Mouse (Mus musculus) heart, adult 8-10 months (tissue): ENCODE measurements around the gene Bcl10. TPM values are rescaled to one million over a fixed set of nuclear protein-coding genes. Genes with fewer than 3 reads are reported as not detected.
"Not testable (repeated sequence)": the region's sequence is repeated elsewhere in the genome, so short reads cannot be mapped to it uniquely, and the experiment has no call there.

ENCODE experiments used
- DNase-seq: peaks from one replicate; pipeline ENCODE4 v3.0.0; 2022; ENCODE audit warnings: low spot score
- total RNA-seq, 4 experiments: library from RNA; stranded (reverse); gene quantifications; 2 replicates each; pipeline ENCODE4 v1.2.4; 2022

Gene Bcl10
- total RNA-seq, 4 experiments from 2014 or later: 14.9 to 17.6 (median 16.5) TPM

DNA sequence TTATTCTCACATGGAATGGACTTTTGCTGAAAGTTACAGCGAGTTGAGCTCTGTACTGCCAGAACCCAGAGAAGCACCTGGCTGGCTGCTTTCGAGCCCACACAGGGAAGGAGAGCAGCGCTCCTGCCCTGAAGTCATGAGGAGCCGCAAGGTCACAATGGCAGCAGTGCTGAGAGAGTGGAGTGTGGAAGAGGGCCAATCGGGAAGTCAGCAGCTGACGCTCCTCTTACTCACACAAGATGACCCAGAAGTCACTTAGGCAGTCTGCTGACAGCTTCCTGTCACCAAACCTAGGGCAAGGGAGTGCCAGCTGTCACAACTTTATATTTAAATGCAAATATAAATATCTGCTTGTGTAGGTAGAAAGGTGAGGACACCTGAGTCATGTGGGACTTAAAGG, 9.3 kb upstream of the Bcl10 start:
- no peak for DNase-seq

DNA sequence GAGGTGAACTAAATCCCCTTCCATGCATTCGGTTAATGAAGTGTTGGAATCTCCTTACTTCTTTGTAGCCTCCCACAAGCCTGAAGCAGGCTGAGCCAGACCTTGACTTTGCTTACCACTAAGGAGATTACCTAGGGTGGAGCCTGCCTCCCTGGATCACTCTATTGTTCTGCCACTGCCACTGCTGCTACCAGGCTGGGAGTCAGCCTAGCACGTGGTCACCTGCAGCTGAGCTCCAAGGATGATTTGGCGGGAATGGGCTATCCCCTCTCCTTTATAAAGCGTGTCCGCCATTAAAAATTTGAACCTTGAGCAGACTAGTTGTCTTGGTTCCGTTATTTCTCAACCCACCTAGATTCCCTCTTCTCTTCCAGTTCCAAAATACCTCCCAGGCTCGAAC, 8.7 kb upstream of the Bcl10 start:
- not testable (repeated sequence) for DNase-seq

DNA sequence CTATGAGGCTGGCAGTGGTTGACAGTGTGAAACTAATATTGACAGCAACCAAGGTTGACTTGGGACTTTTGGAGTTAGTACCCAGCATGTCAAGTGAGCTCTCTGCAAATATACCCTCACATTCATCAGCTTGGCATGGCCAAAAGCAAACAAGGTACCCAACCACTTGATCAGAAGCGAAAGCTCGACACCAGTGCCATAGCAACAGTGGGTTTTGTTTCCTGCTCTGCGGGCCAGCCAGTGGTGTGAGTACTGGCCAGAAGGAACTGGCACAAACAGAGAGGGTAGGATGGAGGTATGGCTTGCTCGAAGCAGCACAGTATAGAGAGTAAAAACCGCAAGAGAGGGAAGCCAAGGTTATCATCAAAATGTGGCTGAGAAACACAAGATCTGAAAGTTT, 6.2 kb upstream of the Bcl10 start:
- no peak for DNase-seq

DNA sequence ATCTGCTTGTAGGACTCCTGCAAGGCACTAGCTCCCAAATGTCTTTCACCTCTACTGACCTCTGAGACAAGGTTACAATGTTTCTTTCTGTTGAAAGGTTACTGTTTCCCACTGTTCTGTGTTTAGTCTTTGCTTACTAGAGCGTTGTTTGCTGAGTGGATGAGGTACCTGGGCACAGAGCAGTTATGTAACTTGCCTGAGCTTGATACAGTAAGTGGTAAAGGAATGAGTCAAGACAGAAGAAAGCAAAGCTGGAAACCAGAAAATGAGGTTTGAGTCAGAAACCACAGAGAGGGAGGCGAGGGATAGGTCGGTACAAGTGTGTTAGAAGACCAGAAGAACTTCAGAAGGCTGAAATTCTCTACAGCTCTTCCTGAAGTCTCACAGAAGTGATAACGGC, 5.8 kb upstream of the Bcl10 start:
- no peak for DNase-seq

DNA sequence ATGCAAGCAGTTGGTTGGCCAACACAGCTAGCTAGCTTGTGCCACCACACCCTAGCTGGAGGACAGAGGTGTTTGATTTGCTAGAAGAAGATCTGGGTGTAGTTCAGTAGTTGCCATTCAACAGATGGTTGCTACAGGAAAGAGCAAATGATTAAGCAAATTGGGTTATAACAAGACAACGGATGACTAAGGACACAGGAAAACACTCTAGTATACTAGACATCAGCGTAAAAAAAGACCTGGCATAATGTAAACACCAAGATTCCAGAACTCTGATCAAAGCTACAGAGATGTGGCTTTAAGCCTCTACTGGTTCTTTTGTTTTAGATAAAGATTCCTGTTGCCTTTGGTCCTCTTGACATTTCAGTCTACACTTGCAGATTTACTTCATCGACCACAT, 367 bp downstream of the Bcl10 start:
- no peak for DNase-seq

DNA sequence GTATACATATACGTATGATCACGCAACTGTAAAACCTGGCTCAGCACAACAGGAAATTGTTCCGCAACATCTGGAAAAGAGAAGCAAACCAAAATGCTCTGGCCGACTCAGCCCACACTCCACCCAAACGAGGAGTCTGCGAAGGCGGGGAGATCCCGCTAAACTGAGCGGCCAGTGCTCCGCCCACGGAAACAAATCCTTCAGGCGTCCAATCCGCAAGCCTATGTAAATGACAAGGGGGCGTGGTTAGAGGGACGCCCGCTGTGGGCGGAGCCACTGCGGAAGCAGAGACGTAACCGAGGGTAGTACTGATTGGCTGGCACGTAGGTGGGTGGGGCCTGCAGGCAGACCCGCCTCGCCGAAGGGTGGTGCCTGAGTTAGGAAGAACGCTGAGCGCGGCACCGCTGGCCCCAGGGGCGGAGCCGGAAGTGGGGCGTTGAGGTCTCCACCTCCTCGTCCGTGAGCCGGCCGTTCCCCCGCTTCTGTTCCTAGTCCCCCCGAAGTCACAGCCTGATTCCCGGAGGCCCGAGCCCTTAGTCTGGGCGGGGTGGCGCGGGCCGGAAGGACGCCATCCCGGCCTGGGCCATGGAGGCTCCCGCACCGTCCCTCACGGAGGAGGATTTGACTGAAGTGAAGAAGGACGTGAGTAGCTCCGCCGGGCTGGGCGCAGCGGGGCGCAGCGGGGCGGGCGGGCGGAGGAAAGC, 1.4 kb downstream of the Bcl10 start:
- peak; percentile 98 for DNase-seq

DNA sequence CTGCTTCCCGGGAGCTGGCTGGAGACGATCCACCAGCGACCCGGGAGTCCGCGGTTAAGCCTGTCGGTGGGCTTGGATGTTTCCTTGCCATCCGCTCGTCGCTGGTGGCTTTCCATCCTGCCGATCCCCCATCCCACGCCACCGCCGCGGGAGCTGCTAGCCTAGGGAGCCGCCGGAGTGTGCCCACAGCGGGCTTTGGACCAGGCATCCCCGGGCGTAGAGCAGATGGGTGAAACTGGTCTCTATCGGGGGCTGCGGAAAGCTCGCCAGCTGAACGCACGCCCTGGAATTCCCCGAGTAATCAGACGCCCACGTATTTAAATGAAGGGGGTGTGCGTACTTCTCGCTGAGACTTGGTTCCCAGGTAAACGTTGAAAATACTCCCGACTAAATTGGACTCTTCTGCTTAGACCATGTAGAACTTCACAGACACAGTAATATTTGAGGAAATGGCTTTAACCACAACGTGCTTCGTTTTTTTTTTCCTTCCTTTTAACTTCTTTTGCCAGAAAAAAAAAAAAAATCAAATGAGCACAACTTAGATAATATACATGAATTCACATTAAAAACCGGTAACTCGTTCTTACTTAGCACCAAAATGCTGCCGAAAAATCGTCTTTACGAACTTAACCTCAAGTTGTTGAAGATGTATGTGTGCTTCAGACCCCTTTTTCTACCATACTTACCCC, 2.2 kb downstream of the Bcl10 start:
- peak; percentile 45 for DNase-seq

DNA sequence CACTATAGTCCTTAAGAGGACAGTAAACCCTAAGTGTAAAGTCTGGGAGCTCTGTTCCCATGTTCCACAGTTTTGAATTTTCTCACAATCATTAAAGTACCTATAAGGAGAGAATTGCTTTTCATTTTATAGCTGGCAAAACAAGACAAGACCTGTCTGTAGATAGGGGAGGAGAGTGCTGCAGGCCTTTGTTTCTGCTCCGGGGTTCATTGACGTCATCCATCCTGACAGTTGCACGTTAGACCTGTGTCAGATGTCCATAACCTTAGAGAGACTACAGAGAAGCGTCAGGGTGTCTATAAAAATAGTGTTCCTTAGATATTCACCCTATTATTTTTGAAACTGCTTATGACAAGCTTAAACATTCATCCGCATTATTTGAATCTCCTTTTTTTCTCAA, 2.9 kb downstream of the Bcl10 start:
- DNase-seq: no peak

DNA sequence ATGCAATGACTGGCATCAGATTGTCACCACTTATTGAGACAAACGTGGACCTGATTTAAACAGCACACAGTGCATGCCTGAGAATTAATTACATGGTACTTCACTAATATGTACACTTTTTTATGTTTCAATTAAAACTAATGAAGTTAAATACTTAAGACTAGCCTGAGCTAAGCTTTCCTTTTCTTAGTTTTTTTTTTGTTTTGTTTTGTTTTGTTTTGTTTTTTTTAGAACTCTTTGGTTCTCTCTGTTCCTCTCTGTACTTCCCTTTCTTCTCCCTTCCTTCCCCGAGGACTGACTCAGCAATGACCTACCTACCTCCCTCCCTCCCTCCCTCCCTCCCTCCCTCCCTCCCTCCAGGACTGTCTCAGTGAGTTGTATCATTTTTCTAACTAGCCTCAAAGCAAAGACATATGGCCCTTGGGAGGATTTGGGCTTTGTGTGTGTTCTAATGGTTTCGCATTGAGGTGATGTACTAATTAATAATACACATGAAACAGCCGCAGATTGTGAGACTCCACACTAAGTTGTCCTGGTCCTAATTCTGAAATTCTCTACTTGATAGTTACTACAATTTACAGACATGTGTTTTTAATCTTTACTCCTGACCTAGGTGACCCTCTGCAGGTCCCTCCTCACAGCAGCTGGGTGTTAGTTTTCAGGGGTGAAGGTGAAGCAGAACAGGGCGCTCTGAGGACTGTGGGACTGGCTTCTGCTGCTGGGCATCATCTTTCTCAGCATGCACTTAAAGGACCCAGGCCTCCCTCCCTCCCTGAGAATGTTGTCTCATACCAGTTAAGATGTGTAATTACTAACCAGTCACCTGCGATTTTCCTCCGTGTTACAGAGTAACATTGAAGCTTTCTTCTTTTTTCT, 7.2 kb downstream of the Bcl10 start:
- DNase-seq: no peak

DNA sequence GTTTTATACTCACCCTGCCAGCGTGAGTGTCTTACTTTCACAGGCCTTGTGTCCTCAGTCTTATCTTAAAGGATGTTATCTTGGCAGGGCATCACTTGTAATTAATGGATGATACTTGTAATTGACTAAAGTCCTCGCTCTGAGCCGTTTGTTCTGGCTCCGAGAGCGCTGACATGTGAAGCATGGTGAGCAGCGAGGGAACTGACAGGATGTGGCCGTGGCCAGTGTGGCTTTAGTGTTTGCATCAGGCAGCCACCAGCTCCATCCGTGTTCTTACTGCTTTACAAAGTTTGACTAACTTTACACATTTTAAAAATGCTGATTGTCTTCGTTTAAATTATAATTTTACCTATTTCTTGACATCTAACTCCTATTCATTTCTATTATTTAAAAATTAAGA, 11.2 kb downstream of the Bcl10 start:
- no peak for DNase-seq

DNA sequence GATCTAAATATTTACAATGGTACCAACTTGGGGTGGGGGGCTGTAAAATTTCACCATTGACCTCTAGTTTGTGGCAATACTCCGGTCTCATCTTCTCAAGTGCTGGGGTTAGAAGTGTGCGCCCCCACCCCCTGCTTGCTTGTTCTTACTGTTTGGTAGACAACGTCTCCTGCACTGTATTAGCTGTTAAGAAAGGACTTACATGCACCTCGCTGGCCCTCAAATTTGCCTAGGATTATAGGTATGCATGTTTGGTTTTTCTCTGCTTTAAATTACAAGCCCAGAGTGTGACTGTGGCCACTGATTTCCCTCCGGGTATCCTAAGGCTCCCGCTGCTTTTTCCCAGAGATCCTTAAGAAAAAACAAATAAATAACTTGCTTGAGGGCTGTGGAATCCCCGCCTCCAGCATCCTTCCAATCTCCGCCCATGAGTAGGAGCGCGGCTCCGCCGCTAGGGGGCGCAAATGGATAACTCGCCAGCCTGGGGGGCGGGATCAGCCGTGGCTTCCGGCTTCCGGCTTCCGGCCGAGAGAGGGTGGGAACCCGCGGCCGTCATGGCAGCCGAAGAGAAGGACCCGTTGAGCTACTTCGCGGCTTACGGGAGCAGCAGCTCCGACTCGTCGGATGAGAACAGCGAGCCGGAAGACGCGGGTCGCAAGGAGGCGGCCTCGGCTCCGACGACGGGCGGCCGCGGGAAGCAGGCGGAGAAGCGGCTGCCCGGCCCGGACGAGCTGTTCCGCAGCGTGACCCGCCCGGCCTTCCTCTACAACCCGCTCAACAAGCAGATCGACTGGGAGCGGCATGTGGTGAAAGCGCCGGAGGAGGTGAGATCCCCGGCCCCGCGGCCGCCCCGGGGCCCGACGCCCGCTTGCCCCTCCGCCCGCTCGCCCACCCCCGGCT, 15.2 kb downstream of the Bcl10 start, which contains the start of gene 2410004B18Rik:
TSS of gene 2410004B18Rik (plus strand) at position 510 of the 900 bp plus-strand sequence.
- DNase-seq: peak; percentile 91

DNA sequence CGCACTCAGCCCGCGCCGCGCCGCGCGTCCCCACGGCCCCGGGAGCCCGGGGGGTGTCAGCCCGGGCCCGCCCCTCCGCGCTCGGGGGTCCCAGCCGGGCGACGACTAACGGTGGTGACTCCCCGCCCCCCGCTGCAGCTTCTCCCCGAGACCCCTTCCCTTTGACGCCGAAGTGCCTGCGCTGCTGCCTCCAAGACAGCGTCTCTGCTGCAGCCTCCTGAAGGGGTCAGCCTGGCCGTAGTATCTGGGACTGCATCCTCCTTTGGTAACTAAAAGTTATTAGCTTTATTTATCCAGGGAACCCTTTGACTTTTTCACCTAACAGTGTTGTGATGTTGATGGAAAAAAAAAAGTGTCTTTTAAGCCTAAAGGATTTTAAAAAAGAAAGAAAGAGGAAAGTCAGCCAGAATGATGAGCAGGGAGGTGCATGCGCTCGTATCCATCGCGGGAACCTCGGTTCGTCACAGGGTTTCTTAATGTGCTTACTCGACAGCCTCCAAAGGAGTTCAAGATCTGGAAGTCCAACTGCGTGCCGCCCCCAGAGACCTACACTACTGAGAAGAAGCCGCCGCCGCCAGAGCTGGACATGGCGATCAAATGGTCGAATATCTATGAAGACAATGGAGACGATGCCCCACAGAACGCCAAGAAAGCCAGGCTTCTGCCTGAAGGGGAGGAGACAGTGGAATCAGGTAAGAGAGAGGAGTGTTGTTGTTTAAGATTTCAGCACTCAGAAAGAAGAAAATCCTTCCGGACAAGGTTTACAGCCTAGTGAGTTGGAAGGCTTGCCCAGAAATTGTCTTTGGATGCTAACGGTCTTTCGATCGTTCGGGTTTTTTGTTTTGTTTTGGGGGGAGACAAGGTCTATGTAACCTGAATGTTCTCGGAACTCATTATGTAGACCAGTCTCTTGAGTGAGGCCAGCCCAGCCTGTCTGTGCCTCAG, 16.1 kb downstream of the Bcl10 start:
- no peak for DNase-seq

DNA sequence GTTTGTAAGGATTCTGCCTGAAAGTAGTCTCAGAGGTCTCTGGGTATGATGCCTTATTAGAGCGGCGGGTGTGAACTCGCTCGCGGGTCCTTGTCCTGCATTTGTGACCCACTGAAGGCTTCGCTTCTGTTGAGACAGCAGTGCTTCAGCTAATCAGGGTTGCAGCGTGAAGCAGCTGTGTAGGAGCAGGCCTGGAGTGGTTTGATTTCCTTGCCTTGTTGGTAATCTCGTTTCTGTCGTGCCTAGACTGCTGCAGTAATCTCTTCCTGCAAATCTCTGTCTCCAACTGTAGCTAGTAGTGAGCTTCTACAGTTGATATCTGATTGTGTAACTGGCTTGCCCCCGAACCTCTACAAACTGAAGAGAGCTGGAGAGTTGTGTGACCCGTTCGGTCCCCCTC, 16.8 kb downstream of the Bcl10 start:
- DNase-seq: no peak

DNA sequence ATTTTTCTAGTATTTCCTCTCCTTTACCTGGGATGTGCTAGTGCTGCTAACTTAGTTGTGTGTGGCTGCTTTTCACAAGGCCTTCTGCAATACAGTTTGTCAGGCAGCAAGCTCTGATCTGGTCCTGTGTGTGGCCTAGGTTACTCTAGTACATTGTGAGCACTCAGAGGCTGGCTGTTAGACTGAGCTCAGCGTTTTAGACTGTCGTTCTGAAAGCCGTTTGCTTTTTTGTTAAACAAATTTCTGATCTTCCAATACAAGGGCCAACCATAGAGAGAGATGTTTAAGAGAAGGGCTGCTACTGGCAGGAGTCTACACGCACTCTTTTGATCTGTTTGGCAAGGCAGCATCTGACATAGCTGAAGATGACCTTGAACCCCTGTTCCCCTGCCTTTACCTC, 17.4 kb downstream of the Bcl10 start:
- DNase-seq: no peak

DNA sequence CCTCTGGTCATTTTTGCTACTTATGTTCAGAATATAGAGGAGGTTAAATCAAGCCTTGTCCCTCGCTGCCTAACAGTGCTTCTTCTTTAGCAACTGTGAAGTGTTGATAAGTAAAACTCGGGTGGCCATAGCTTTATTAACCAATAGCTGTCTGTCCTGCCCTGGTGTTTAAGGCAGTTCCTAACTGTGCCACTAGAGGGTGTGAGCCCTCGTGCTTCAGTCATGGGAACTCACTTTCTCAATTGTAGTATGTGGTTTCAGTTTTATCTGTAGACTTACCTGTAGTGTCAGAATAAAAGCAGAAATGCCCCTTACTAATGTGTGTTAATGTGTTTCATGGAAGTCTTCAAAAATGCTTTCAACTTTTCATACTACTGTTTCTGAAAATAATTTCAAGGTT, 19.4 kb downstream of the Bcl10 start:
- DNase-seq: peak; percentile 74

DNA sequence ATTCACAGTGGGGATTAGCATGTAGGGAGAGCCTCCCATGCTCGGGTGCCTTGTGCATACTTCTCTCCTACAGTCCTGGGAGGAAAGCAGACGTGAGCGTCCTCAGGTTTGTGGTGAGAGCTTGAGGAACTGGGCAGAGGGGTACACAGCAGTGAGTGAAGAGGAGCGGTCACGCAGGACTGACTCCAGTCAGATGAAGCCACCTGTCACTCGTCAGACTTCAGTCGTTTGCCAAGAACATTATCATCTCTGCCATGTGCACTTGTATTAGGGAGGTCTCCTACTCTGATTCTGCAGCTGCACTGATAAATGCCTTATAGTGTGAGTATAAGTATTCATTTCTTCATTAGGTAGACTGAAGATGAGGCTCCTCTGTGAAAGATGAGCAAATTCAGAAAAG, 21.7 kb downstream of the Bcl10 start:
- DNase-seq: no peak

DNA sequence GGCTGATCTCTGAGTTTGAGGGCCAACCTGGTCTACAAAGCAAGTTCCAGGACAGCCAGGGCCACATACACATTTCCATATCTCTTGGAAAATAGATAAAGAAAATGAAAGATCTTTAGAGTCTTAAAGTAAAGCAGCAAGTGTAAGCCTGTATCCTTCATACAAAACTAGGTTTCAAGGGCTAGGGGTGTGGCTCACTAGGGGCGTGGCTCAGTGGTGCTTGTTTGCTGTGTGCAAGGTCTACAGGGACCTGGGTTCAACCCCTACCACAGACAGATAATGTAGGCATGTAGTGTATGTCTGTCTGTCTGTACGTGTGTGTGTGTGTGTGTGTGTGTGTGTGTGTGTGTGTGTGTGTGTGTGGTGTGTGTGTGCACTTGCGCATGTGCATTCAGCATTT, 23.3 kb downstream of the Bcl10 start:
- no peak for DNase-seq

DNA sequence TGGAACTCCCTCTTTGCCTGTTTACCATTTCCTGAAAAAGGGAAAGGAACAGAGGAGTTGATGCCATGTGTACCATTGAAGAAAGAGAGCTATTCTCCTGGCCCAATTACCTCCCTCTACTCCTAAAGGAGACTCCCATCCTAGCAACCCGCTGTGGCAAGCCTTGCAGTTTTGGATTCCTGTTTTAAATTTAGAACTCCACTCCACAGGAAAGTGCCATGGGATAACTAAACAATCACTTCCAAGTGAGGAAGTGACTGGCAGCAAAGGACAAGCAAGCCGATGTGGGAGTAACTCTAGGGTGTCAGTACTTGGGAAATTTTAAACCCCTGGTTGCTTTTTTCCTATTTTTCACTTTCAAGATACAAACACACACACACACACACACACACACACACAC, 24.1 kb downstream of the Bcl10 start:
- DNase-seq: no peak

DNA sequence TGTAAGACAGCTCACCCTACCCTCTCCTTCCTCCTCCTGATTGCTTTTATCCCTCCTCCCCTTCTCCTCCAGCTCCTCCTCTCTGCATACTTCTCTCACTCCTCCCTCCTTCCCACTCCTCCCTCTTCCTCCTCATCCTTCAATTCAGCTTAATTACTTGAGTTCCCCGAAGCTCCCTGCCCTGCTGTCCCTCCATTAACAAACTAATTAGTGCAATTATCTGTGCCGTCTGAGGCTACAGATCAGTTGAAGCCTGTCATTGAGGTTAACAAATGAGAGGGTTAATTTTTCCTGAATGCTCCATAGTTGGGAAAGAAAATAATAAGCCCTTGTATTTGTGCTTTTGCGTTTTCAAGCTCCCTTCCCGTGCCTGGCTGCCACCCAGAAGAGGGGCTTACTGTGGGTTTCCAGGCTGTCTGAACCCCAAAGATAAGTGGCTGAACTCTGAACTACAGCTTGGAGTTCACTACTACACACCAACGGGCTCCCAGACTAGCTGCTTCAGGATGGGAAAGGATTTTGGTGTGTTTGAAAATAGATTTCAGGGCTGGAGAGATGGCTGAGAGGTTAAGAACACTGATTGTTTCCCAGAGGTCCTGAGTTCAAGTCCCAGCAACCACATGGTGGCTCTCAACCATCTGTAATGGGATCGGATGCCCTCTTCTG, 25.1 kb downstream of the Bcl10 start:
- no peak for DNase-seq
